14 mouse cellular contexts compared by ENCODE assay signal in genomic region chr2:166261065-166261464, GRCm38 (mm10).
DNase-seq lines count a peak whose midpoint lies in the region; ATAC-seq and TF ChIP-seq lines count a peak whose summit lies in the region.
"Had no signal": no experiment of that assay in that cellular context is flagged by ENCODE, and none has a peak within 500 bp of the region (broad histone marks: within the 10 kb centered on the region; RNA-seq: fewer than 3 reads in every experiment).

No protein-coding gene starts in this region.

- no peak for DNase-seq in frontal cortex, postnatal 25 days (ENCODE audit: low spot score in 2 of 2)
- peak; percentile 35 to 42 for DNase-seq in left cerebral cortex, postnatal 14 days (ENCODE audit: low spot score in 2 of 2)
- DNase-seq in left cerebral cortex, adult 11 months (ENCODE audit: low spot score): no peak
- DNase-seq in brain, embryonic 14.5 days (ENCODE audit: low read depth): peak; percentile 64
- no peak for DNase-seq in thymus, adult 2 months
- DNase-seq in adrenal gland, adult 2 months: no peak
- DNase-seq: cerebellum, adult 11-12 months had no signal

- peak; percentile 44; the same call in 1 of the 2 replicates for ATAC-seq in frontal cortex, adult (ENCODE audit: low TSS enrichment)
- no peak for ATAC-seq in limb, embryonic 13.5 days (ENCODE audit: low FRiP score, low read depth)
- ATAC-seq: activated CD4-positive, CD25-positive, alpha-beta regulatory T cell, adult 4 months; intestine, postnatal 0 days had no signal

- 69% methylated on average over 7 of the region's 7 CpGs for whole genome bisulfite sequencing in limb, embryonic 13.5 days
- WGBS in thymus, adult 2 months: 82% methylated on average over 7 of the region's 7 CpGs

- no peak overlapping the region for H3K9ac ChIP-seq in limb, embryonic 13.5 days
- H3K9ac ChIP-seq: hindbrain, embryonic 12.5 days; neural tube, embryonic 12.5 days had no signal

- H3K27ac ChIP-seq in limb, embryonic 13.5 days: peak overlapping the region; percentile 39; the same call in 1 of the 2 replicates
- no peak overlapping the region for H3K27ac ChIP-seq in thymus, adult 2 months (ENCODE audit: control insufficient read depth, insufficient read depth, low read length)
- H3K27ac ChIP-seq: hindbrain, embryonic 12.5 days; neural tube, embryonic 12.5 days had no signal

- no peak overlapping the region for H3K4me2 ChIP-seq in limb, embryonic 13.5 days (replicated peaks)
- H3K4me2 ChIP-seq: hindbrain, embryonic 12.5 days; neural tube, embryonic 12.5 days had no signal

- H3K4me1 ChIP-seq in limb, embryonic 13.5 days: peaks cover 39% of the 10 kb centered on the region
- H3K4me1 ChIP-seq in thymus, adult 2 months (replicated peaks; ENCODE audit: control insufficient read depth, insufficient read depth, low read length): peaks cover 28% of the 10 kb centered on the region

- no peaks in the 10 kb centered on the region for H3K9me3 ChIP-seq in limb, embryonic 13.5 days
- H3K9me3 ChIP-seq: hindbrain, embryonic 12.5 days had no signal

- intact Hi-C loops in left cerebral cortex, postnatal 14 days (cut with DNase I): loop anchor here (5.0 kb wide), 1 partner anchor 104 kb away; the partner anchor contains the start of gene Sulf2

- no peak for TF ChIP-seq POLR2A in brain, embryonic 14.5 days (IDR thresholded peaks at IDR 0.05; ENCODE audit: borderline replicate concordance, extremely low read depth, insufficient read depth, insufficient read length, poor library complexity, severe bottlenecking)
- TF ChIP-seq POLR2A in thymus, adult 2 months (IDR thresholded peaks at IDR 0.05; ENCODE audit: control insufficient read depth, extremely low read depth, insufficient read depth, low read length, poor library complexity): no peak

- no peak for TF ChIP-seq CTCF in brain, embryonic 14.5 days (IDR thresholded peaks at IDR 0.05; ENCODE audit: borderline replicate concordance, extremely low read depth, insufficient read depth, insufficient read length)
- TF ChIP-seq CTCF in thymus, adult 2 months (IDR thresholded peaks at IDR 0.05; ENCODE audit: borderline replicate concordance, control insufficient read depth, extremely low read depth, insufficient read depth, low read length, poor library complexity): no peak

- H3K36me3 ChIP-seq in limb, embryonic 13.5 days: no peaks in the 10 kb centered on the region
- H3K36me3 ChIP-seq in thymus, adult 2 months (ENCODE audit: control insufficient read depth, insufficient read depth, low read length): no peaks in the 10 kb centered on the region
- H3K36me3 ChIP-seq: hindbrain, embryonic 12.5 days; neural tube, embryonic 12.5 days had no signal

- H3K27me3 ChIP-seq in limb, embryonic 13.5 days: no peaks in the 10 kb centered on the region
- H3K27me3 ChIP-seq in thymus, adult 2 months (ENCODE audit: control insufficient read depth, insufficient read depth, low read length): no peaks in the 10 kb centered on the region

- no peak overlapping the region for H3K4me3 ChIP-seq in limb, embryonic 13.5 days
- H3K4me3 ChIP-seq in thymus, adult 2 months (ENCODE audit: control insufficient read depth, insufficient read depth, low read length): no peak overlapping the region
- H3K4me3 ChIP-seq: hindbrain, embryonic 12.5 days; megakaryocyte, embryonic 14.5 days; neural tube, embryonic 12.5 days had no signal

Comparison
In these comparisons a context has a peak if more than half of its experiments do, and no peak if none do; other contexts are left out.
1. DNase-seq: peak in left cerebral cortex, postnatal 14 days (2 of 2) and brain, embryonic 14.5 days (single experiment); none in frontal cortex, postnatal 25 days (0 of 2), left cerebral cortex, adult 11 months (single experiment), thymus, adult 2 months (single experiment) and adrenal gland, adult 2 months (single experiment).